Mouse (Mus musculus) R1 (cell line): ENCODE measurements around the gene Rars.
A peak's percentile ranks its signal among the peaks of the same experiment; 100 is the strongest.
"Not testable (repeated sequence)": the region's sequence is repeated elsewhere in the genome, so short reads cannot be mapped to it uniquely, and the experiment has no call there.

Experiments used
- DNase-seq: peaks from one replicate; pipeline ENCODE4 v3.0.0-alpha.2; 2018; ENCODE audit warnings: low read depth, low spot score

Rars gene

GRCm38 (mm10) chr11:35838345-35839338 is 4.3 kb upstream of the Rars start:
- DNase-seq = peak; percentile 89

GRCm38 (mm10) chr11:35837156-35838126 is 3.1 kb upstream of the Rars start:
- no peak for DNase-seq

- no peak for DNase-seq
These were observed 1.0 kb downstream of the Rars start for GRCm38 (mm10) chr11:35833270-35833669.

- DNase-seq = no peak
These were observed 2.2 kb downstream of the Rars start for GRCm38 (mm10) chr11:35832139-35832538.

GRCm38 (mm10) chr11:35827714-35828113 is 6.6 kb downstream of the Rars start:
- DNase-seq = no peak

- DNase-seq = no peak
These were observed 18.0 kb downstream of the Rars start for GRCm38 (mm10) chr11:35816316-35816715.

GRCm38 (mm10) chr11:35811458-35811857 is 22.8 kb downstream of the Rars start:
- DNase-seq = peak; percentile 80

GRCm38 (mm10) chr11:35801332-35801731 is 33.0 kb downstream of the Rars start:
- peak; percentile 49 for DNase-seq

- DNase-seq = peak; percentile 82
These were observed 35.4 kb downstream of the Rars start, which contains the start of gene Fbll1 for GRCm38 (mm10) chr11:35798874-35799273. Gene Fbll1, minus strand, starts transcription at chr11:35798884.

GRCm38 (mm10) chr11:35798495-35798820 is 35.8 kb downstream of the Rars start:
- no peak for DNase-seq

- DNase-seq = peak; percentile 34
These were observed 36.4 kb downstream of the Rars start for GRCm38 (mm10) chr11:35797751-35798494.

GRCm38 (mm10) chr11:35792800-35793199 is 41.5 kb downstream of the Rars start:
- not testable (repeated sequence) for DNase-seq

- DNase-seq = peak; percentile 73
These were observed 45.9 kb downstream of the Rars start for GRCm38 (mm10) chr11:35788443-35788842.

- peak; percentile 73 for DNase-seq
These were observed 49.8 kb downstream of the Rars start for GRCm38 (mm10) chr11:35784537-35784936.

GRCm38 (mm10) chr11:35784002-35784401 is 50.3 kb downstream of the Rars start:
- DNase-seq = no peak

GRCm38 (mm10) chr11:35783038-35783437 is 51.3 kb downstream of the Rars start:
- peak; percentile 39 for DNase-seq

- DNase-seq = no peak
These were observed 51.9 kb downstream of the Rars start for GRCm38 (mm10) chr11:35782444-35782843.

GRCm38 (mm10) chr11:35780336-35780735 is 54.0 kb downstream of the Rars start:
- no peak for DNase-seq

GRCm38 (mm10) chr11:35776452-35776851 is 57.9 kb downstream of the Rars start:
- DNase-seq = no peak

- no peak for DNase-seq
These were observed 58.7 kb downstream of the Rars start for GRCm38 (mm10) chr11:35775606-35776005.
